Mouse (Mus musculus): ENCODE data around the gene Gm11733. TPM values are rescaled to one million over a fixed set of nuclear protein-coding genes. Genes with fewer than 3 reads are reported as not detected.

Gm11733 gene
- polyA plus RNA-seq, 1 experiment from 2014 or later = not detected

DNA sequence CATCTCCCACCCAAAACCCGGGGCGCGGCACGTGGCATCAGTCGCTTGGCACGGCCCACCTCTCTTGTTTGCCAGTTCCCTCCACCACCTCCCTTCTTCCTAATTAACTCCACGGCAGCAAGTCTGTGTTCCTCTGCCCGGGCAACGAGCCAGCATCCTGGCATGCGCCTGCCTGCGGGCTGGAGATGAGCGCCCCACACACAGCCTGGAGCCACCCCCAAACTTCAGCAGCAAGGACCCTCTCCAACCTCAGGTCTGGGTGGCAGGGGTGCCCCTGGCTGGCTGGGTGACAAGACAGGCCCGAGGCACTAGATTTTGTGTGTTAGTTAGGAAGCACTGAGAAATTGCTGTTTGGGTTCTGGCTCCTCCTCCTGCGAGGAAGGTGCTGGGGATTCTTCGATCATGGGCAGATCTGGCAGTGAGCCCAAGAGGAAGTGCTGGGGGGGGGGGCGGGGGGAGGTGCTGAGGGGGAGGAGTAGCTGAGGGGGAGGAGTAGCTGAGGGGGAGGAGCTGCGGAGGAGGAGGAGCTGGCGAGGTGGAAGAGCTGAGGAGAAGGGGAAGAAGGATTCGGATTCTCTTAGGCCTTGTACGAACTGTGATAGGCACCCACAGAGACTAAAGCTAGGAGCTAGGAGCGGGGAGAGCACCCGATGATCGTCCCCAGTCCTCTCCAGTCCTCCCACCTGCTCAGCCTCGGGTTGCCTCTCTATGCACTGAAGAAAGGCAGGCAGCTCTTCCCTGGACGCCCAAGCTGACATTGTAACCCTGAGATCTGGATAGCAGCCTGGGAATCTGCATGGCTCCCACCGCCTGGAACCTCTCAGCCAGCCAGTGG lies 1.3 kb upstream of the Gm11733 start:
- H3K9ac ChIP-seq (ENCODE audit: low read length) = peak overlapping the region; percentile 35; the same call in 1 of the 2 replicates
- peaks cover 38% of the 10 kb centered on the region for H3K4me1 ChIP-seq (ENCODE audit: control insufficient read depth, insufficient read depth, low read length)
- H3K4me3 ChIP-seq (ENCODE audit: low read depth, low read length) = no peak overlapping the region

DNA sequence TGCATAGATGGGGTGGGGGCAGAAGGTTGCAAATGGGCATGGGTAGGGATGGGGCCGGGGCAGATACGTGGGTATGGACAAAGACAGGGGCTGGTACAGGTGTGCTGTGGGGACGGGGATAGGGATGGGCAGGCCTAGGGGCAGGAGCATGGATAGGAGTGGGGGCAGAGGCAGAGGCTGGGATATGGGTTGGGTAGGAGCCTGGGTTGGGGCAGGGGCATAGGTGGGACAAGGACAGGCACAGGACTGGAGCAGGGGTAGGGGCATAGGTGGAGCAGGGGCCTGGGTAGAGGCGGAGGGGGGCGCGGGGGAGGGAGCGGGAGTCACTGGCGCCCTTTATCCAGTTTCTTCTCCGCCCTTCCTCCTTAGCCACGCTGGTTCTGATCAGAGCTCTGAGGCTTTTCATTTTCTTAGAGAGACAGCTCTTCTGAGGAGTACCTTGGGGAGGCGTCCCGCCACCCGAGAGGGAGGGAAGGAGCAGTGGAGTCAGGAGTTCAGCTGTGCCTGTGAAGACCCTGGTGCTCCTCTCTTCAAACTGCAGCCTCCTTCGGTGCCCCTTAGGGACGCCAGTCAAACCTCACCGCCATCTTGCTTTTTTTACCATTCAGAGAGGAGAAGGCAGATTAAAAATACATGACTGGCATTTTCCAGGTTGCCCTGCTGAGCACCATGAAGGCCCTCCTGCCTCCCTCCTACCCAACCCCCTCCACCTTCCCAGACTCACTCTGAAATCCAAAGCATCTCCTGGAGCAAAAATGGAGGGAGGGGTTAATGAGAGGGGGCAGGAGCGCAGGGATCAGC lies 7.4 kb downstream of the Gm11733 start:
- Histone ChIP-seq H3K9ac (ENCODE audit: low read length) (peak overlapping the region; percentile 48), H3K9me3 (ENCODE audit: control insufficient read depth, low read length) (peaks cover 4% of the 10 kb centered on the region), H3K36me3 (ENCODE audit: control insufficient read depth, insufficient read depth, low read length) (no peaks in the 10 kb centered on the region), H3K27me3 (ENCODE audit: control insufficient read depth, insufficient read depth, low read length) (no peaks in the 10 kb centered on the region), H3K4me3 (ENCODE audit: low read depth, low read length) (no peak overlapping the region), H3K27ac (ENCODE audit: low read depth, low read length) (peak overlapping the region; percentile 67), H3K4me2 (no peak overlapping the region), H3K4me1 (ENCODE audit: control insufficient read depth, insufficient read depth, low read length) (peaks cover 20% of the 10 kb centered on the region)
- DNase-seq (ENCODE audit: low spot score, missing footprints) = peak; percentile 91
- WGBS = 50% methylated on average over 17 of the region's 17 CpGs
- peak; percentile 45; the same call in 1 of the 2 replicates for ATAC-seq (ENCODE audit: low FRiP score)

More for the DNA sequence above, 1.3 kb upstream of the Gm11733 start:
- Histone ChIP-seq H3K4me2 (peak overlapping the region; percentile 30), H3K9me3 (ENCODE audit: control insufficient read depth, low read length) (no peaks in the 10 kb centered on the region; the same call in 1 of the 2 replicates), H3K27ac (ENCODE audit: low read depth, low read length) (peak overlapping the region; percentile 21; the same call in 1 of the 2 replicates), H3K36me3 (ENCODE audit: control insufficient read depth, insufficient read depth, low read length) (no peaks in the 10 kb centered on the region), H3K27me3 (ENCODE audit: control insufficient read depth, insufficient read depth, low read length) (no peaks in the 10 kb centered on the region)
- peak; percentile 25; the same call in 1 of the 2 replicates for ATAC-seq (ENCODE audit: low FRiP score)
- WGBS = 4% methylated on average over 26 of the region's 26 CpGs
- peak; percentile 94 for DNase-seq (ENCODE audit: low spot score, missing footprints)

DNA sequence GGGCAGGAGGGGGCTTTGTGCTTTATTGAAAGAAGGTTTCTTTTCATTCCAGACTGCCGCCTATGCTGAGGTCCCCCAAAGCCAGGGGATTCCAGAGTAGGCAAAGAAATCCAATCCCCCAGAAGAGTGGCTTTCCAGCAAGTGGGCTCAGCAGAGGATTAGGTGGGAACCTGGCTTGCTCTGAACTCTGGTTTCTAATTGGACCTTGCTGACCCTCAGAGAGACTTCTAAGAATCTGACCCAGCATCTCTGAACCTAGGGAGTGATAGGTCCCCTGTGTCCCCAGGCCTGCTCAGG lies 8.0 kb downstream of the Gm11733 start:
- H3K9me3 ChIP-seq (ENCODE audit: control insufficient read depth, low read length) = peaks cover 4% of the 10 kb centered on the region
- DNase-seq (ENCODE audit: low spot score, missing footprints) = no peak
- peak overlapping the region; percentile 48 for H3K9ac ChIP-seq (ENCODE audit: low read length)
- ATAC-seq (ENCODE audit: low FRiP score) = no peak; the same call in 1 of the 2 replicates
- no peaks in the 10 kb centered on the region for H3K36me3 ChIP-seq (ENCODE audit: control insufficient read depth, insufficient read depth, low read length)
- H3K4me3 ChIP-seq (ENCODE audit: low read depth, low read length) = no peak overlapping the region
- no peaks in the 10 kb centered on the region for H3K27me3 ChIP-seq (ENCODE audit: control insufficient read depth, insufficient read depth, low read length)
- no peak overlapping the region for H3K4me2 ChIP-seq
- peaks cover 25% of the 10 kb centered on the region for H3K4me1 ChIP-seq (ENCODE audit: control insufficient read depth, insufficient read depth, low read length)
- peak overlapping the region; percentile 67 for H3K27ac ChIP-seq (ENCODE audit: low read depth, low read length)
- 5% methylated on average over 1 of the region's 1 CpGs for WGBS

DNA sequence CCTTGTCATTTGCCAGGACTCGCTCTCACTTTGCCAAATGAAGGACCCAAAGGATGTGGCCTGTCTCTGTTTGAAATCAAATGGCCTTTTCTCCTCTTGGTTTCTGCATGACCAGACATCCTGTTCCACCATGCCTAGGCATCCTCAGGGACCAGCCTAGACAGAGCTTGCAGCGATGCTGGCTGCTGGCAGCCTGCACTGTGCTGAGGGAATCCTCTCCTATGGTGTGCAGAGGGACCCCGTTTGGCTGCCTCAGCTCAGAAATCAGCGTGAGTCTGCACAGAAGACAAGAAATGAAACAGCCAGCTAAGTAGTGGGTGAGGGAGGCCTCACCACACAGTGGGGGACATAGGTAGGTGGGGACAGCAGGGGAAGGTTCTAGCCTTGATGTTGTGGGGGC lies 12.6 kb downstream of the Gm11733 start:
- peak overlapping the region; percentile 85 for H3K27ac ChIP-seq (ENCODE audit: low read depth, low read length)
- H3K27me3 ChIP-seq (ENCODE audit: control insufficient read depth, insufficient read depth, low read length) = no peaks in the 10 kb centered on the region
- H3K9ac ChIP-seq (ENCODE audit: low read length) = peak overlapping the region; percentile 43; the same call in 1 of the 2 replicates
- ATAC-seq (ENCODE audit: low FRiP score) = peak; percentile 50
- no peak overlapping the region for H3K4me3 ChIP-seq (ENCODE audit: low read depth, low read length)
- no peaks in the 10 kb centered on the region for H3K9me3 ChIP-seq (ENCODE audit: control insufficient read depth, low read length)
- H3K36me3 ChIP-seq (ENCODE audit: control insufficient read depth, insufficient read depth, low read length) = no peaks in the 10 kb centered on the region
- WGBS = 37% methylated on average over 4 of the region's 4 CpGs
- H3K4me1 ChIP-seq (ENCODE audit: control insufficient read depth, insufficient read depth, low read length) = peaks cover 34% of the 10 kb centered on the region
- DNase-seq (ENCODE audit: low spot score, missing footprints) = peak; percentile 88
- H3K4me2 ChIP-seq = peak overlapping the region; percentile 33

DNA sequence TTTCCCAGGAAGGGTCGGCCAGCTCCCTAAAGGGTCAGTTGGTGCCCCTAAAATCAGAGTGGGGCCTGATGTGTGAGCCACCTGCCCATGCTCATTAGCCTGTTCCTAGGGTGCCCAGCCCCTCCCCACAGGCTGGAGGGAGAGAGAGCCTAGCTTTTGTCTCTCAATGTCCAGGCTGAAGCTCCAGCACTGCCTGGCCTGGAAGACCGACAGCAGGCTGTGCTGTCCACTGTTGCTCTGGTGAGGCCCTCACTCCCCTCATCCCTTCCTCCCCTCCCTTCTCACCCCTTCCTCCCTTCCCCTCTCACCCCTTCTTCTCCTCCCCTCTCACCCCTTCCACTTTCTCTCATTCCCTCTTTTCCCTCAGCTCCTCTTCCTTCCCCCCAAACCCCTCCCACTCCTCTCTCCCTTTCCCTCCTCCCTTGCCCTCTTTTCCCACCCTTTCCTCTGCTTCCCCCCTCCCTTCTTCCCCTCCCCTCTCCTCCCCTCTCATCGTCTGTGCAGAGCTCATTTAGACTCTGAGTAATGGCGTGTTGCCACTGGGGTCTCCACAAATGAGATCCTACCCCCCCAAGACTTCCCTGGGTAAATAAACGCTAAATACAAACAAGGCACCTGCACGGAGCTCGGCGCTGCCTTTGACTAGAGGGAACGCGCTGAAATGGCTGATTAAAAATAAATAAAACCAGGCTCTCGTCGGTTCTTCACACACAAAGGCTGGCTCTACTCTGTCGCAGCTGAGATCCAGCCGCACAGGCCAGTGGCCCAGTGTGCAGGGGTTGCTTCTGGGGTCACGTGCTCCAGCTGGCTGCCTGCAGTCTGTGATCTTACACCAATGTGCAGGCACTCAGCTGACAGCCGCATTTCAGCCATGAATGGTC lies 13.3 kb downstream of the Gm11733 start:
- Histone ChIP-seq H3K4me1 (ENCODE audit: control insufficient read depth, insufficient read depth, low read length) (peaks cover 27% of the 10 kb centered on the region), H3K4me3 (ENCODE audit: low read depth, low read length) (no peak overlapping the region), H3K9me3 (ENCODE audit: control insufficient read depth, low read length) (no peaks in the 10 kb centered on the region), H3K27ac (ENCODE audit: low read depth, low read length) (peak overlapping the region; percentile 85), H3K27me3 (ENCODE audit: control insufficient read depth, insufficient read depth, low read length) (no peaks in the 10 kb centered on the region), H3K9ac (ENCODE audit: low read length) (peak overlapping the region; percentile 43), H3K4me2 (peak overlapping the region; percentile 33), H3K36me3 (ENCODE audit: control insufficient read depth, insufficient read depth, low read length) (no peaks in the 10 kb centered on the region)
- ATAC-seq (ENCODE audit: low FRiP score) = peak; percentile 96
- peak; percentile 97 for DNase-seq (ENCODE audit: low spot score, missing footprints)
- WGBS = 15% methylated on average over 16 of the region's 16 CpGs

DNA sequence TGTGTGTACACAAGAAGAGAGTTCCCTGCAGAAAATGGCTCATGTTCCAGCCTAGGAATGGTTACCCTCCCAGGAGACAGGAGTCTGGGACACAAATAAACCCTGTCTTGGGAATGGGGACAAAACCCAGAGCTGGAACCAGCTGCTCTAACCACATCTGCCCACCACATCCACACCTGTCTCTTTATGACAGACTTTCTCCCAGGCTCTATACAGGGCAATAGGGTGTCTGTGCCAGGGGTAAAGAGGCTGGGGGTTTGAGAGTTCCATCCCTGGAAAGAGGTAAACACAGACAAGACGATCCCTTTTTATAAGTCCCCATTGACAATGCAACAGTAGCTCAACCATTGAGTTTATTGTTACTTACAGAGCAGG lies 14.0 kb downstream of the Gm11733 start:
- DNase-seq (ENCODE audit: low spot score, missing footprints) (no peak), ATAC-seq (ENCODE audit: low FRiP score) (no peak; the same call in 1 of the 2 replicates)
- peak overlapping the region; percentile 42 for H3K9ac ChIP-seq (ENCODE audit: low read length)
- WGBS = 53% methylated on average over 1 of the region's 1 CpGs
- H3K4me1 ChIP-seq (ENCODE audit: control insufficient read depth, insufficient read depth, low read length) = peaks cover 24% of the 10 kb centered on the region
- no peaks in the 10 kb centered on the region for H3K9me3 ChIP-seq (ENCODE audit: control insufficient read depth, low read length)
- H3K4me2 ChIP-seq = peak overlapping the region; percentile 30; the same call in 1 of the 2 replicates
- peak overlapping the region; percentile 85 for H3K27ac ChIP-seq (ENCODE audit: low read depth, low read length)
- H3K36me3 ChIP-seq (ENCODE audit: control insufficient read depth, insufficient read depth, low read length) = no peaks in the 10 kb centered on the region
- H3K4me3 ChIP-seq (ENCODE audit: low read depth, low read length) = no peak overlapping the region
- H3K27me3 ChIP-seq (ENCODE audit: control insufficient read depth, insufficient read depth, low read length) = no peaks in the 10 kb centered on the region

DNA sequence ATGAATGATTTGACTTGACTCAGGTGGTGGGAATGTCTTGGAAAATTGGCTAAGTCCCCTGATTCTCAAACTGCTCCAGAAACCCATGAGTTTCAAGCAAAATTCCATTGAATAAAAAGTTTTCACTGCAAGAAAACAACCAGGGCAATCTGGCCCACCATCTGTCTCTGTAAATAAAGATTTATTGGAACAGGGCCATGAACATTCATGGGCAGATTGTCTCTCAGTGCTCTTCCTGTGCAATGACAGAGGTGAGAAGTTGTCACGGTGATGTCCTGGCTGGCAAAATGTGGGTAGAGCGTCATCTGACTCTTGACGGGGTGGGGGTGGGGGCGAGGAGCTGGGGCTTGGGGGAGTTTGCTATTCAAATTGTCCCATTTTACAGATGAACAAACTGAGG lies 24.8 kb downstream of the Gm11733 start:
- no peak overlapping the region for H3K4me2 ChIP-seq
- no peaks in the 10 kb centered on the region for H3K27me3 ChIP-seq (ENCODE audit: control insufficient read depth, insufficient read depth, low read length)
- no peak overlapping the region for H3K4me3 ChIP-seq (ENCODE audit: low read depth, low read length)
- H3K27ac ChIP-seq (ENCODE audit: low read depth, low read length) = no peak overlapping the region
- no peak overlapping the region for H3K9ac ChIP-seq (ENCODE audit: low read length)
- no peaks in the 10 kb centered on the region for H3K36me3 ChIP-seq (ENCODE audit: control insufficient read depth, insufficient read depth, low read length)
- H3K9me3 ChIP-seq (ENCODE audit: control insufficient read depth, low read length) = peaks cover 2% of the 10 kb centered on the region; the same call in 1 of the 2 replicates
- DNase-seq (ENCODE audit: low spot score, missing footprints) (no peak), ATAC-seq (ENCODE audit: low FRiP score) (no peak)
- H3K4me1 ChIP-seq (ENCODE audit: control insufficient read depth, insufficient read depth, low read length) = no peaks in the 10 kb centered on the region
- WGBS = 96% methylated on average over 4 of the region's 4 CpGs

DNA sequence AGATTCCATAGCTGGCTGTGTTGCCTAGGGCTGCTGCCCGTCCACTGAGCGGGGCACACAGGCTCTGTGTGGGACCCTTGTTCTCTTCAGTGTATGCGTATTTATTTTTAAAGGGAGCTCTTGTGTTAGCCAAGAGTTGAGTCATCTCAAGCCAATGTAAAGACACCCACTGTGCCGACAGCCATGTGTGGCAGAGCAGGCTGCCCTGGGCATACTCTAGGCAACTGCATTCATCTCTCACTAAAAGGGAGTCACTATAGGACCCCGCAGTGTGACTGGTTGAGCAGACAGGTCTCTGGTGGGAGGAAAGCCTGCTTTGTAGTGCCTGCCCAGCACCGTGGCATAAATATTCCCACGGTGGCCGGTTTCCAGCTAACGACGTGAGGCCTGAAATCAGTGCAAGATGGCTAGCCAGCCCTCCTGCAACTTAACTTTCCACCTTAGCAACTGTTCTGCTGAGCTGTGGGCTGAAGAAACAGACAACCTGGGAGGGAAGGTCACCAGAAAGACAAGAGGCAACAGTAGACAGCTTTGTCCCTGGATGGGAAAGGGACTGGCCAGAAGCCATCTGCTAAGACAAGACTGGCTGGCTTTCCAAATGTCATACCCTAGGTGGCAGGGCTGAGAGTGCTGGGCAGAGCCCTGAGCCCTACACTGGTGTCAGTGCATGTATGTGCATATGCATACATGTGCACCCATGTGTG lies 31.7 kb downstream of the Gm11733 start:
- Histone ChIP-seq H3K4me3 (ENCODE audit: low read depth, low read length) (no peak overlapping the region), H3K4me2 (no peak overlapping the region), H3K9ac (ENCODE audit: low read length) (no peak overlapping the region), H3K27ac (ENCODE audit: low read depth, low read length) (no peak overlapping the region), H3K9me3 (ENCODE audit: control insufficient read depth, low read length) (peaks cover 3% of the 10 kb centered on the region; the same call in 1 of the 2 replicates), H3K36me3 (ENCODE audit: control insufficient read depth, insufficient read depth, low read length) (no peaks in the 10 kb centered on the region), H3K27me3 (ENCODE audit: control insufficient read depth, insufficient read depth, low read length) (no peaks in the 10 kb centered on the region), H3K4me1 (ENCODE audit: control insufficient read depth, insufficient read depth, low read length) (no peaks in the 10 kb centered on the region)
- DNase-seq (ENCODE audit: low spot score, missing footprints) (no peak), ATAC-seq (ENCODE audit: low FRiP score) (no peak)
- WGBS = 87% methylated on average over 10 of the region's 10 CpGs
